Mouse (Mus musculus) ES-E14 (cell line): ENCODE data around the gene Fcnb. TPM values are rescaled to one million over a fixed set of nuclear protein-coding genes. Genes with fewer than 3 reads are reported as not detected.

Source experiments
- DNase-seq: peaks from one replicate; pipeline ENCODE4 v3.0.0-alpha.2; 2013; ENCODE audit warnings: low read depth, low spot score
- H3K27ac ChIP-seq: 2 replicates; pipeline ENCODE4 v1.5.1; 2012; ENCODE audit warnings: low read depth, mild to moderate bottlenecking, low read length, moderate library complexity, mixed read lengths; ENCODE audit not compliant: poor library complexity, insufficient read depth, severe bottlenecking
- H3K36me3 ChIP-seq: 2 replicates; pipeline ENCODE4 v1.6.1; 2012; ENCODE audit warnings: mild to moderate bottlenecking, low read length, moderate library complexity, mixed read lengths; ENCODE audit not compliant: control insufficient read depth, poor library complexity, insufficient read depth, severe bottlenecking
- H3K4me1 ChIP-seq, 2 experiments: fragments of 150-350 bp in 1 of 2; sonication (generic) in 1 of 2; 2 replicates each; pipeline ENCODE4 v1.6.1; 2012; ENCODE audit warnings: low read length in 2 of 2, mild to moderate bottlenecking in 1 of 2, mixed read lengths in 1 of 2; ENCODE audit not compliant: control insufficient read depth in 2 of 2, insufficient read depth in 2 of 2, poor library complexity in 1 of 2
- H3K4me3 ChIP-seq, 2 experiments: fragments of 150-350 bp in 1 of 2; sonication (generic) in 1 of 2; 2 replicates each; pipeline ENCODE4 v1.5.1; 2012; ENCODE audit warnings: low read length in 2 of 2, low read depth in 1 of 2, mild to moderate bottlenecking in 1 of 2, mixed read lengths in 1 of 2; ENCODE audit not compliant: insufficient read depth in 1 of 2, poor library complexity in 1 of 2, severe bottlenecking in 1 of 2
- H3K9ac ChIP-seq: 2 replicates; pipeline ENCODE4 v1.6.1; 2012; ENCODE audit warnings: low read depth, mild to moderate bottlenecking, low read length, mixed read lengths; ENCODE audit not compliant: poor library complexity, insufficient read depth, severe bottlenecking
- H3K9me3 ChIP-seq: fragments of 150-350 bp; sonication (generic); 2 replicates; pipeline ENCODE4 v1.6.1; 2012; ENCODE audit warnings: low read depth, mild to moderate bottlenecking, low read length; ENCODE audit not compliant: control insufficient read depth, insufficient read depth
- CHD2 ChIP-seq: IDR thresholded peaks from 2 replicates; pipeline ENCODE4 v1.6.1; 2014; ENCODE audit warnings: mild to moderate bottlenecking, low read depth, low read length, inconsistent platforms
- HCFC1 ChIP-seq: IDR thresholded peaks from 2 replicates; pipeline ENCODE4 v1.6.1; 2012; ENCODE audit warnings: low read length, inconsistent platforms, borderline replicate concordance; ENCODE audit not compliant: insufficient read depth
- MAFK ChIP-seq: IDR thresholded peaks from 2 replicates; pipeline ENCODE4 v1.6.1; 2014; ENCODE audit warnings: mild to moderate bottlenecking, low read depth, low read length, inconsistent platforms; ENCODE audit not compliant: insufficient read depth
- ZC3H11A ChIP-seq: IDR thresholded peaks from 2 replicates; pipeline ENCODE4 v1.6.1; 2012; ENCODE audit warnings: low read depth, mild to moderate bottlenecking, inconsistent platforms, low read length, borderline replicate concordance
- ZNF384 ChIP-seq: IDR thresholded peaks from 2 replicates; pipeline ENCODE4 v1.6.1; 2012; ENCODE audit warnings: low read depth, low read length, inconsistent platforms
- in situ Hi-C, 2 experiments: fragments of 600-800 bp; cut with MboI; formaldehyde crosslinking; loops; one replicate each; pipeline ENCODE4 v1.15.1; 2025; ENCODE audit warnings: low sequenced_read_pairs in 2 of 2, inconsistent platforms in 1 of 2; ENCODE audit not compliant: unreplicated experiment in 2 of 2
- total RNA-seq: library from RNA; depleted of rRNA; stranded (reverse); fragments of 300-350 nt; gene quantifications from 2 replicates; pipeline ENCODE4 v1.2.3, GENCODE M21; 2012

Fcnb gene
- total RNA-seq, 1 experiment: not detected

DNA sequence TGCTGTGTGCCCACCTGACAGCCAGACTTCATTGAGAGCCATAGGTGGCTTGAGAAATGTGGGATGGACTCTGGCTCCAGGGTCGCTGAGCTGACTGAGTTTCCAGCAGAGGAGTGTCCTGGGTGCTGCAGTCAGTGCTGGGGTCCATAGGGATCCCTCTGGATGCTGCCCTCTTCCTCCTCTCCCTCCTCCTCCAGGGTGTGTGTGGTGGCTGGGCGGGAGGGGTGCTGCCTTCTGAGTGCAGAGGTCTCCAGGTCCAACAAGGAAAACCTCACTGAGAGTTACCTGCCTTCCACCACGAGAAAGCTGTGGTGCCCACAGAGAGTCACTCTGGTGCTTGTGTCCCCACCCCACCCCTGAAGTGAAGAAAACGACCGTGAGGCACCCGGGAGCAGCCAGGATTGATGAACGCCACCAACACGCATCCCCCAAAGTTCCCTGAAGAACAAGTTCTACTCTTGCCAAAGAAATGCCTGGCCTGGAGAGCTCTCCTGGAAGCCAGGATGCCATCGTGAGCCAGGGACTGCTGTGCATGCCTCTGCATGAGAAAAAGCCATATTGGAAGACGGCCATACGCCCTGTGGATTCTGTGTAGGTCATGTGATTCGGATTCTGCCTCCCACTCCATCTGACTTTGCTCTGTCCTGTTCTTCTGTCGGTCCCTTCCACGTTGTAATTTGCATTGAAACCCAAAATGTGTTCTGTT, 46.1 kb downstream of the Fcnb start:
- no peak overlapping the region for H3K27ac ChIP-seq
- H3K9ac ChIP-seq: no peak overlapping the region
- no peaks in the 10 kb centered on the region for H3K4me1 ChIP-seq
- in situ Hi-C loops: no loop called here
- H3K9me3 ChIP-seq: no peaks in the 10 kb centered on the region
- no peaks in the 10 kb centered on the region for H3K36me3 ChIP-seq
- H3K4me3 ChIP-seq: no peak overlapping the region
- TF ChIP-seq ZNF384: no peak
- TF ChIP-seq CHD2: no peak
- TF ChIP-seq ZC3H11A: no peak
- no peak for TF ChIP-seq MAFK
- TF ChIP-seq HCFC1: no peak
- DNase-seq: no peak

DNA sequence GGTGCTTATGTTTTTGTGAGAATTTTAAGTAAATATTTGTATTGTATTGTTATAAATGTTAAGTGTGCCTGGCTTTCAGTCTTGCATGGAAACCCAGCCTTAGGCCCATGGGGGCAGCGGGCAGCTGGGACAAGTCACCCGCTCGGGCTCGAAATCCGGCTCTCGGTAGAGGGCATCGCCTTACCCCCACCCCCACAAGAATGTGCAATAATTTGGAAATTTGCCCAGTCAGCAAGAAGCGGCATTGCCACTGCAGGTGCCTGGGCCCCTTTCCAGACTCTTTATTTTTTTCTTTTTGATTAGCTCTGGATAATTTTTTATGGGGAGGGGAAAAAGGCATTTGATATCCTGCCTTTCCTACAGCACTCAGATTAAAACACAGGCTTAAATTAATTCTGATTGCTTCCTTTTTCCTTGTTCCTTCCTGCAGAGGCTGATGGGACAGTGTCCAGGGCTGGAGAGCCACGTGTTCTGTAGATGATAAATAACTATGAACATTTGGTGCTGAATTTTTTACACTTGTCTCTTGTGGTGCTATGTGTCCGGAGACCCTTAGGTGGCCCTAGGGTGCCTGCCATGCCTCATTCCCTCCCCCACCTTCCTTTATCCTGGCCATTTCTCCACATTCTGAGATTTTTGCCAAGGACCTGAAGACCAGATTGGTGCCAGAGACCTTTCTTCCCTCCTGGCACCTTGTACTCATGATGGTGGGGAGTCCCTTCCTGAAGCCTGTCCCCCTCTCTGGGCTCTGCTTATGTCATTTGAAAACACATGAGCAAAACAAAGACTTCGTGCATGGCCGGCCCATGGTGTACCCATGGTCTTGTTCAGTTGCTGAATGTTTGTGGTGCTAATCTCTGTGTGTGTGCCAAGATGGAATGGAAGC, 46.9 kb downstream of the Fcnb start:
- DNase-seq: no peak
- TF ChIP-seq ZC3H11A (no peak), MAFK (0 out of 2 replicates have a peak, but pooled peaks have one; percentile 36)
- no peaks in the 10 kb centered on the region for H3K9me3 ChIP-seq
- in situ Hi-C loops: no loop called here
- no peaks in the 10 kb centered on the region for H3K4me1 ChIP-seq
- H3K4me3 ChIP-seq: no peak overlapping the region
- no peak overlapping the region for H3K9ac ChIP-seq
- H3K36me3 ChIP-seq: no peaks in the 10 kb centered on the region
- no peak overlapping the region for H3K27ac ChIP-seq

DNA sequence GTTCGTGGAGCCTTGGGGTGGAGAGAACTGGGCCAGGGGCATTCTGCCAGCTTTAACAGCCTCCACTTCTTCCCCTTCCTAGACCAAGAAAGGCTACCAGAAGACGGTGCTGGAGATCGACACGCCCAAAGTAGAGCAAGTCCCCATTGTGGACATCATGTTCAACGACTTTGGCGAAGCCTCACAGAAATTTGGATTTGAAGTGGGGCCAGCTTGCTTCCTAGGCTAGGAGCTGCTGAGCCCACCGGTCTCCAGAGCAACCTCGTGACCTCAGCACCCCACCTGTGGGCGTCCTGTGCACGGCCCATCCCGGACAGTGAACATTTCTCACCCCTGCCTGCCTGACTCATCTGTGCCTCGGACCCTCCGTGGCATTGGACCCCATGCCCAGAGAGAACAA, 47.9 kb downstream of the Fcnb start:
- no peak for TF ChIP-seq ZNF384
- no peak for TF ChIP-seq ZC3H11A
- no peak for TF ChIP-seq HCFC1
- TF ChIP-seq CHD2: no peak
- TF ChIP-seq MAFK: no peak
- DNase-seq: no peak
- in situ Hi-C loops: no loop called here
- H3K9me3 ChIP-seq: no peaks in the 10 kb centered on the region
- H3K36me3 ChIP-seq: no peaks in the 10 kb centered on the region
- no peak overlapping the region for H3K4me3 ChIP-seq
- H3K4me1 ChIP-seq: peaks cover 0 to 8% of the 10 kb centered on the region in 2 experiments; a peak in 2 of 4 replicates
- no peak overlapping the region for H3K27ac ChIP-seq
- no peak overlapping the region for H3K9ac ChIP-seq

DNA sequence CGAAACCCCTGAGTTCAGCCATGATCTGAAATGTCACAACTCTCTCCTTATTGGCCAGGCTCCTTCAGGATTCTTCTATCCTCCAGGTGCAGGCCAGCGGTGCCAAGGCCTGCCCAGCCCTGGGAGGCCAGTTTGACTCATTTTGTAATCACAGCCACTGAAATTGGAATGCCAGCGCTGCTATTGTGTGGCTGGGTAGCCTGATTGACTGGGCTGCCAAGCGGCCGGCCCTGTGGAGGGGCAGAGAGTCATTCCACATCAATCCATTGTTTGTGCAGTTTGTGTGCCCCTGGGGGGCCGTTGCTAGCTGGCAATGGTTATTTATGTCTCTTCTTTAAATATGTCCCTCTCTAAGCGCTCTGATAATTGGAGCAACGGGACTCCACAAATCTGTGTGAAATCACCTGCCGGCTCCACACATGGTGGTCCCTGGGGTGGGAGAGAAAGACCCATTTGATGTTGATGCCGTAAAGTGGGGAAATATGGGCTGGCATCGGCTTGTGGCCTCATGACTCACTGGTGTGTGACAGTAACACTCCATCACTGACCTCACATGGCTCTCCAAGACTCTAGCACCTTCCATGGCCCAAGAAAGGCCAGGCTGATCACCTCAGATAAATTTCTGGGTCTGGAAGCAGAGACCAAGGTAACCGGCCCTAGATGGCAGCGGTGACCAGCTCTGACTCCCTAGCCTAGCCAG, 50.5 kb downstream of the Fcnb start:
- Histone ChIP-seq H3K4me1 (peaks cover 0 to 8% of the 10 kb centered on the region in 2 experiments; a peak in 2 of 4 replicates), H3K9ac (no peak overlapping the region), H3K4me3 (no peak overlapping the region), H3K36me3 (no peaks in the 10 kb centered on the region), H3K27ac (no peak overlapping the region), H3K9me3 (no peaks in the 10 kb centered on the region)
- DNase-seq: no peak
- TF ChIP-seq HCFC1 (no peak), ZC3H11A (no peak)
- in situ Hi-C loops: no loop called here
